Mouse (Mus musculus) hindbrain, embryonic 14.5 days (tissue): ENCODE measurements around the gene Cdkl2. TPM values are rescaled to one million over a fixed set of nuclear protein-coding genes. Genes with fewer than 3 reads are reported as not detected.

Source experiments
- ATAC-seq: fragments of 200-750 bp; cut with Nextera tagmentation; 2 replicates; pipeline ENCODE4 v1.8.0; 2017; ENCODE audit warnings: moderate number of reproducible peaks, mild to moderate bottlenecking, moderate TSS enrichment, moderate library complexity; ENCODE audit not compliant: low FRiP score
- DNase-seq: peaks from one replicate; pipeline ENCODE4 v3.0.0-alpha.2; 2015; ENCODE audit warnings: low spot score
- H3K27ac ChIP-seq: fragments of 300-500 bp; sonication (generic); 2 replicates; pipeline ENCODE4 v1.5.1; 2014; ENCODE audit warnings: mild to moderate bottlenecking, moderate library complexity
- H3K27me3 ChIP-seq: fragments of 300-500 bp; sonication (generic); 2 replicates; pipeline ENCODE4 v1.6.1; 2014; ENCODE audit warnings: mild to moderate bottlenecking, low read length, mixed read lengths; ENCODE audit not compliant: control insufficient read depth, insufficient read depth
- H3K36me3 ChIP-seq: fragments of 300-500 bp; sonication (generic); replicated peaks from 2 replicates; pipeline ENCODE4 v1.6.1; 2014; ENCODE audit not compliant: control insufficient read depth, insufficient read depth
- H3K4me1 ChIP-seq: fragments of 300-500 bp; sonication (generic); replicated peaks from 2 replicates; pipeline ENCODE4 v1.6.1; 2014; ENCODE audit warnings: antibody characterized with exemption, low read length, mixed read lengths; ENCODE audit not compliant: control insufficient read depth, insufficient read depth
- H3K4me2 ChIP-seq: fragments of 300-500 bp; sonication (generic); replicated peaks from 2 replicates; pipeline ENCODE4 v1.6.1; 2014; ENCODE audit warnings: mild to moderate bottlenecking, moderate library complexity
- H3K4me3 ChIP-seq: fragments of 300-500 bp; sonication (generic); replicated peaks from 2 replicates; pipeline ENCODE4 v1.5.1; 2014; ENCODE audit warnings: mild to moderate bottlenecking, low read length
- H3K9ac ChIP-seq: fragments of 300-500 bp; sonication (generic); 2 replicates; pipeline ENCODE4 v1.6.1; 2014
- H3K9me3 ChIP-seq: fragments of 300-500 bp; sonication (generic); 2 replicates; pipeline ENCODE4 v1.6.1; 2016; ENCODE audit warnings: low read length; ENCODE audit not compliant: control insufficient read depth
- WGBS: fragments of 180-500 bp; shearing (Covaris S2); extraction: QIAGEN DNeasy Blood & Tissue Kit; methylation state at CpG from one replicate; pipeline ENCODE4 v1.1.7; 2014; 5-methylcytosine and 5-hydroxymethylcytosine counted together
- polyA plus RNA-seq: library from polyadenylated mRNA; unstranded; fragments of >200 nt; fragmentation: Nextera tagmentation; extraction: Ambion mirVana; gene quantifications from 2 replicates; pipeline ENCODE4 v1.2.1, GENCODE M21; 2014

Cdkl2 gene
- polyA plus RNA-seq, 1 experiment from 2014 or later = 13.5 TPM

DNA sequence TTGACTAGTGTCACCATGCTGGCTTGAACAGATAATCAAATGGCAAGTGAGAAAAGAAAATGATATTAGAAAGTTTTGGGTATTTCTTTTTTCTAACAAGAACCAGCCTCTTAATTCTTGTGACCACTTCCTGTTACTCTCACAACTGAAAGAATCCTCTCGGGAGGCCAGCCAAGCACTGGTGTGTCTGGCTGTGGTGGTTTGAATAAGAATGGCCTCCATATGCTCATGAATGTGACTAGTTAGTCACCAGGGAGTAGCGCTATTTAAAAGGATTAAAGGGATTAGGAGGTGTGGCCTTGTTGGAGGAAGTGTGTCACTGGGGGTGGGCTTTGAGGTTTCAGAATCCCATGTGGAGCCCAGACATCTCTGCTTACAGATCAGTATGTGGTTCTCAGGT, 58.0 kb downstream of the Cdkl2 start:
- Histone ChIP-seq H3K4me2 (no peak overlapping the region), H3K4me3 (no peak overlapping the region), H3K4me1 (no peaks in the 10 kb centered on the region), H3K27me3 (no peaks in the 10 kb centered on the region), H3K9ac (no peak overlapping the region), H3K27ac (no peak overlapping the region), H3K36me3 (no peaks in the 10 kb centered on the region), H3K9me3 (no peaks in the 10 kb centered on the region)
- ATAC-seq (no peak), DNase-seq (no peak)
- WGBS = 57% methylated on average over 2 of the region's 2 CpGs

DNA sequence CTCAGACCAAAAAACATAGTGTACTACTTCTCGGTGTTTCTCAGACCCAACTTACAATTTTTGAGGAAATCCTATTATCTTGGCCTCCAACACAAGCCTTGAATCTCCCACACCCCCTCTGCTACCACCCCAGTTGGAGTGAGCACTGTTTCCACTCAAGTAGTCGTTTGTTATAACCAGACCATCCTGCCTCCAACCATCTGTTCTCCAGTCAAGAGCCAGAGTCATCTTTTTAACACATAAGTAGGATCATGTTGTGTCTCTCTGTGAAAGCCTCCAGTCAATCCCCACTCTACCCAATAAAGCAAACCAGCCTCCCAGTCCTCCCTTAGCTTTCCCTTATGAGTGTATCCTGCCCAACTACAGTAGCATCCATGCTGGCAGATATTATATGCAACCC, 60.2 kb downstream of the Cdkl2 start:
- WGBS = 86% methylated on average over 2 of the region's 2 CpGs
- H3K4me1 ChIP-seq = no peaks in the 10 kb centered on the region
- H3K9me3 ChIP-seq = no peaks in the 10 kb centered on the region
- DNase-seq = no peak
- no peak overlapping the region for H3K4me3 ChIP-seq
- H3K4me2 ChIP-seq = no peak overlapping the region
- no peaks in the 10 kb centered on the region for H3K27me3 ChIP-seq
- H3K9ac ChIP-seq = no peak overlapping the region
- H3K27ac ChIP-seq = no peak overlapping the region
- H3K36me3 ChIP-seq = no peaks in the 10 kb centered on the region
- ATAC-seq = no peak

DNA sequence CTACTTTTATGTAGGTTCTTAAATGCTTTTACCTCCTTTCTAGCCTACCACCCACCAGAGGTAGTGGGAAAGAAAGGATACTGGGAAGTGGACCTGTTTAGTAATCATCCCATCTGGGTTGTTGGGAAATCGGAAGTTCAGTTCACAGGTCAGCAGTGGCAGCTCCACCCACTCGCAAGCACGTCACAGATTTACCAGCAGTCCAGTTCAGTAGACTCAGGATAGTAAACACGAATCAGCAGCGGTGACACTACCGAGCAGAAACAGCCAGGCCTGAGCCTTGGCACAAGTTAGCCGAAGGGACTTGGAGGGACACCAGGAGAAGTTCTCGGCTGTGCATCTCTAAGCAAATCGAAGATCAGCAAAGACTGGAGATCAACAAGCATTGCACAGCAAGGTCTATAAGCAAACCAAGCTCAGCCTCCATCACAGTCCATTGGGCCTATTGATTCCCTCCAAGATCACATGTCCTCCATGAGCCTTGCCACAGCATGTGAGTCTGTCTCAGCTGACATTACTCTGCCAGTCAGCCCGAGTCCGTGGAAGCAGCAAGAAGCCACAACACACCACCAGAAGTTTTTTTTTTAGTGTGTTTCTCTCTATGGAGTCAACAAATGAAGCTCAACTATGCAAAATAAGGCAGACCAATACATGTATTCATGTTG, 62.4 kb downstream of the Cdkl2 start:
- Histone ChIP-seq H3K4me2 (no peak overlapping the region), H3K27me3 (no peaks in the 10 kb centered on the region), H3K9me3 (no peaks in the 10 kb centered on the region), H3K27ac (no peak overlapping the region), H3K4me1 (no peaks in the 10 kb centered on the region), H3K9ac (no peak overlapping the region), H3K4me3 (no peak overlapping the region), H3K36me3 (no peaks in the 10 kb centered on the region)
- 93% methylated on average over 11 of the region's 11 CpGs for WGBS
- ATAC-seq (no peak), DNase-seq (no peak)

DNA sequence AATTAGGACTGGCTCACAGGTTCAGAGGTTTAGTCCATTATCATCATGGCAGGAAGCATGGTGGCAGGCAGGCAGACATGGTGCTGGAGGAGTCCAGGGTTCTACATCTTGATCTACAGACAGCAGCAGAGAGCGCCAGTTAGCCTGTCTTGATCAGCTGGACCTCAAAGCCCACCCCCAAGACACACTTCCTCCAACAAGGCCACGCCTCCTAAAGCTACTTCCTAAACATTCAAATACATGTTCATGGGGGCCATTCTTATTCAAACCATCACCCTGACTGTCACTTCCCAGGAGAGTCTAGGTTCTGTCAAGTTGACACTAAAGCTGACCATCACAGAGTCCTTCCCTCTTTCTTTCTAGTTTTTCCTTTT, 66.3 kb downstream of the Cdkl2 start:
- Histone ChIP-seq H3K36me3 (no peaks in the 10 kb centered on the region), H3K9me3 (no peaks in the 10 kb centered on the region), H3K9ac (no peak overlapping the region), H3K4me2 (no peak overlapping the region), H3K27me3 (no peaks in the 10 kb centered on the region), H3K27ac (no peak overlapping the region), H3K4me3 (no peak overlapping the region), H3K4me1 (no peaks in the 10 kb centered on the region)
- DNase-seq (no peak), ATAC-seq (no peak)
- 84% methylated on average over 2 of the region's 2 CpGs for WGBS

DNA sequence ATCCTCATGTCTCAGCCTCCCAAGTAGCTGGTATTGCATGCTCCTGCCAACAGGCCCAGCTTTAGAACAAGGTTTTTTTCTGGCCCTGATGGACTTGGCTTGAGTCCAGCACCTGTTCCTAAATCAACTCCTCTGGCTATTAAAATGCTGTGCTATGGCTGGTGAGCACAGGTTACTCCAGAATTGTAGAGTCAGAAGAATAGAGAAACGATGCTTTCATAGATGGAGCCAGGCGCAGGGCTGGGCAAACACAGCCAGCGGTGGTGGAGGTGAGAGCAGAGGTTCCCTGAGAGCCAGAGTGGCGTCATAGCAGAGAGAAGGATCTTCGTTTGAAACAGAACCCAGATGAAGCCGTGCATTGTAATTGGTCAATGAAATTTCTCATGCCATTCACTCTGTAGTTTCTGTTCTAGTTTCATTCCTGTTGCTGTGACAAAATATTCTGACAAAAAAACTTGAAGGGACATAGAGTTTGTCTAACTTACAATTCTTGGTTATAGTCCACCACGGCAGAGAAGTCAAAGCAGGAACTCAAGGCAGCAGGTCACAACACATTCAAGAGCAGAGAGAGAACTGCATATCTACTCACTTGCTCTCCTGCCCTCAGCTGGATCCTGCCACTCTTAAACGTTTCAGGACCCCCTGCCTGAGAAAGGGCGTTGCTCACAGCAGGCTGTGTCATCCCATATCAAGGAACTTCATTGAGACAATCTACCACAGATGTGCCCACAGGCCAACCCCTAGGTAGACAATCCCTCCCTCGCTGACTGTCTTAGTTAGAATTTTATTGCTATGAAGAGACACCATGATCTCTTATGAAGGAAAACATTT, 66.9 kb downstream of the Cdkl2 start:
- 71% methylated on average over 10 of the region's 10 CpGs for WGBS
- H3K27ac ChIP-seq = no peak overlapping the region
- DNase-seq = no peak
- H3K4me3 ChIP-seq = no peak overlapping the region
- H3K4me1 ChIP-seq = no peaks in the 10 kb centered on the region
- H3K9ac ChIP-seq = no peak overlapping the region
- no peak for ATAC-seq
- H3K9me3 ChIP-seq = no peaks in the 10 kb centered on the region
- H3K27me3 ChIP-seq = no peaks in the 10 kb centered on the region
- H3K4me2 ChIP-seq = no peak overlapping the region
- no peaks in the 10 kb centered on the region for H3K36me3 ChIP-seq

DNA sequence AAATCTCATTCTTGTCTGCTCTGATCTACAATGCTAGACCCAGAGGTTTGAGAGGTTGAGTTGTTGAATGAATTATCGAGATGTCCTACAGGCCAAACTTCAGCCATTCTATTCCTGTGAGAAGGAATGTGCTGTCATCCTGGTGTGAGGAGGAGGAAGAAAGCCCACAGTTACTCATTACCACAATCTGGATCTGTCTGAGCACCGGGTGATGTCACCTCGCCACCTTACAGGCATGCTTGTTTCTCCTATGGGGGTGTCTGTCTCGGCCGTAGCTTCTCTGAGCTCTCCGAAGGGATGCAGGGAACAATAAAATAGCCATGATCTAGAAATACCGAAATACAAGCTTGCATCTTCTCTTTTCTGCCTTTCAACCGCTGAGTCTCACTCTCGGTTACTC, 67.9 kb downstream of the Cdkl2 start:
- H3K4me3 ChIP-seq = no peak overlapping the region
- no peaks in the 10 kb centered on the region for H3K36me3 ChIP-seq
- H3K4me1 ChIP-seq = no peaks in the 10 kb centered on the region
- no peaks in the 10 kb centered on the region for H3K27me3 ChIP-seq
- WGBS = 93% methylated on average over 9 of the region's 9 CpGs
- no peak for ATAC-seq
- DNase-seq = no peak
- no peaks in the 10 kb centered on the region for H3K9me3 ChIP-seq
- H3K27ac ChIP-seq = no peak overlapping the region
- no peak overlapping the region for H3K9ac ChIP-seq
- no peak overlapping the region for H3K4me2 ChIP-seq

DNA sequence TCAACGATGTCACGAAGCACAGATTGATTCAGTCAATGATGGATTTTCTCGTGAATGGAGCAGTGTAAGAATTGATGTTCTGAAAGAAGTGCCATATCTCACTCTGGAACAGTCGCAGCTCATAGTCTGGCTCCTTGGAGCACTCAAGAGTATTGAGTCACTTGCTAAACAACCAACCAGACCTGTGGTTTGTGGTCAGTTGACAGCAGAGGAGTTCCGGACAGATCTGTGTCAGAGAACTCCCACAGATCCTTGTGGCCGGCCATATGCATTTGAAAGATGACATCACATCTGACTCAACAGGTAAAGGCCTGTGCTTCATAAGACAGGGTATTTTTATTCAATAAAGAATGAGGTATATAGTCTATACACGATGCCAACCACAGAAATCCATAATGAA, 69.7 kb downstream of the Cdkl2 start:
- no peak overlapping the region for H3K27ac ChIP-seq
- no peak overlapping the region for H3K4me2 ChIP-seq
- 0 out of 2 replicates have a peak, but pooled peaks cover 4% of the 10 kb centered on the region for H3K36me3 ChIP-seq
- H3K27me3 ChIP-seq = no peaks in the 10 kb centered on the region
- H3K4me1 ChIP-seq = no peaks in the 10 kb centered on the region
- no peak overlapping the region for H3K9ac ChIP-seq
- ATAC-seq (no peak), DNase-seq (no peak)
- no peaks in the 10 kb centered on the region for H3K9me3 ChIP-seq
- H3K4me3 ChIP-seq = no peak overlapping the region
- 92% methylated on average over 7 of the region's 7 CpGs for whole genome bisulfite sequencing

DNA sequence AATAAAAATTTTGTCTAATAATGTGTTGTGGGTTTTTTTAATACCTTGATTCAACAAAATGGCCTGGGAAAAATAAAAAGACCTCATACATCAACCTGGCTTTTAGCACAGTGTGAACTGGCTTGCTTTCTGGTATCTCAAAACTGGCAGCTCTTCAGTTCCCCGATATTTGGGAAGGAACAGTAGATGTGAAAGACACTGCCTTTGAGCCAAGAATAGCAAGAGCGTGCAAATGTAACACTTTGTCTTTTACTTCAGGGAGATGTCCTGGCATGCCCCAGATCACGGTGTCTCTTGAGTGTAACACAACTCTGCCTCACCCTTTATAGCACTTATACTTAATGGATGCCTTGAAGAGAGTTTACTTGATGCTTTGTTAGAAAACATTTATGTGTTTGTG, 71.6 kb downstream of the Cdkl2 start:
- no peak overlapping the region for H3K9ac ChIP-seq
- ATAC-seq (no peak), DNase-seq (no peak)
- 97% methylated on average over 3 of the region's 3 CpGs for WGBS
- no peaks in the 10 kb centered on the region for H3K27me3 ChIP-seq
- H3K4me2 ChIP-seq = no peak overlapping the region
- H3K27ac ChIP-seq = no peak overlapping the region
- no peaks in the 10 kb centered on the region for H3K9me3 ChIP-seq
- no peak overlapping the region for H3K4me3 ChIP-seq
- H3K36me3 ChIP-seq = 0 out of 2 replicates have a peak, but pooled peaks cover 4% of the 10 kb centered on the region
- H3K4me1 ChIP-seq = no peaks in the 10 kb centered on the region

DNA sequence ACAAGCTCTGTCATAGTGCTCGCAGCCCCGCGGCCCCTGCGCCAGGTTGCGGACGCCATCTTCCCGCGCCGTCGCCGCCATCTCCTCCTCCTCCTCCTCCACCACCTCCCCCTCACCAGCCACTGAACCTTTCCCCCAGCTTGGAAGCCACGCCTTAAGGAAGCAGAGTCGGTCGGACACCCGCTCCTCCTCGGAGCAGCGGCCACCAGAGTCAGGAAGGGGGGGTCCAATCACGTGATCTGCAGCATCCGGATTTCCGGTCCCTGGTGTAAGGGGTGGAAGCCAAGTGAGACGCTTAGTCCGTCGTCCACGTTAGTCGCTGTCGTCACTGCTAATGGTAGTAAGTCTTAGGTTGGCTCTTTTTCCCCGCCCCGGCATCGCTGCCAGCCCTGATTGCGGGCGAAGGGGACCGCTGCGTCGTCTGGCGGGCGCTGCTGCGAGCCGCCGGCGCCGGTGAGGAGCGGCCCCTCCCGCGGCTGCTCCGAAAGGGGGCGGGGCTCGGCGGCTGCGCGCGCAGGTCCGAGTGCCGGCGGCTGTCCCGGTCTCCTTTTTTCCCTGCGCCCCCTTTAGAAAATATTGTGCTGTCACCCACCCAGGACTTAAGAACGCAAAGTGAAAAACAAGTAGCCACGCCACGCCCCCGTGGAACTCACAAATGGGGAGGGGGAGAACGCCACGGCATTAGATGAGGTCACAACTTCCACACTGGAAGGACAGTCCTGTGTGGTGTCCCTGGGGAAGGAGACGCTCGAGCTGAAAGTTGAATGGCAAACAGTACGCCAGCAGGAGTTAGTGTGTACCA, 80.8 kb downstream of the Cdkl2 start, which contains the start of gene Rchy1:
TSS of gene Rchy1 (minus strand) at position 430 of the 802 bp plus-strand sequence.
- Histone ChIP-seq H3K9ac (peak within 1 kb of the TSS; percentile 75), H3K4me1 (peaks cover 27% of the 10 kb centered on the region), H3K27ac (peak within 1 kb of the TSS; percentile 99), H3K36me3 (0 out of 2 replicates have a peak, but pooled peaks cover under 1% of the 10 kb centered on the region), H3K4me2 (peak within 1 kb of the TSS; percentile 65), H3K4me3 (peak within 1 kb of the TSS; percentile 61), H3K9me3 (no peaks in the 10 kb centered on the region), H3K27me3 (no peaks in the 10 kb centered on the region)
- ATAC-seq = peak; percentile 99
- WGBS = under 1% methylated on average over 65 of the region's 65 CpGs
- DNase-seq = peak; percentile 88
